ENCODE assay signal across 14 mouse cellular contexts in the genomic region with DNA sequence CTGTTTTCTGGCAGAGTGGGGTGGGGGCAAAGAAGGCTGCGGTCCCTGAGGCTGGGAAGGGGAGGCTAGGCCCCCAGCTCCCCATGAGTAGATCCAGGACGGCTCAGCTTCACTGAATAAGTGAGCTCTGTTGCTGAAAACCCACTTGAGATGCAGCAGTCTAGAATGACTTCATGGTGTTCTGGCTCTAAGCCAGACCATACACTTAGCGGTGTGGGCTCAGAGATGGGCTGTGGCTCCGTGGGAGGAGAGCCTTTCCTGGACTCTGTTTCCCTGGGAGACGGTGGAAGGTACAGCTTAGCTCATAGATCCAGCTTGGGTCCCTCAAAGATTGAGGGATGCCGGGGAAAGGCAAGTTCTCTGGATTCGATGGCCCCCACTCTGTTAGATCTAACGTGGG. TPM values are rescaled to one million over a fixed set of nuclear protein-coding genes. Genes with fewer than 3 reads are reported as not detected.
DNase-seq lines count a peak whose midpoint lies in the region; ATAC-seq and TF ChIP-seq lines count a peak whose summit lies in the region.
"Had no signal": no experiment of that assay in that cellular context is flagged by ENCODE, and none has a peak within 500 bp of the region (broad histone marks: within the 10 kb centered on the region; RNA-seq: fewer than 3 reads in every experiment).

No protein-coding gene starts in this region.

- no peaks in the 10 kb centered on the region for H3K27me3 ChIP-seq in forebrain, postnatal 0 days (ENCODE audit: insufficient read depth, low read length)
- peaks cover 4% of the 10 kb centered on the region; the same call in 1 of the 2 replicates for H3K27me3 ChIP-seq in forebrain, embryonic 16.5 days (replicated peaks; ENCODE audit: control insufficient read depth, insufficient read depth, low read length)

- no peaks in the 10 kb centered on the region for H3K4me1 ChIP-seq in forebrain, postnatal 0 days (ENCODE audit: insufficient read depth)
- H3K4me1 ChIP-seq in forebrain, embryonic 16.5 days (replicated peaks; ENCODE audit: control insufficient read depth, insufficient read depth, low read length) = peaks cover 14% of the 10 kb centered on the region

- WGBS in forebrain, postnatal 0 days = 59% methylated on average over 8 of the region's 8 CpGs
- WGBS in forebrain, embryonic 16.5 days = 55% methylated on average over 8 of the region's 8 CpGs

- TF ChIP-seq CTCF in forebrain, postnatal 0 days (IDR thresholded peaks at IDR 0.05; ENCODE audit: low read depth) = no peak

- H3K4me3 ChIP-seq in forebrain, postnatal 0 days (ENCODE audit: low read depth, low read length) = no peak overlapping the region
- H3K4me3 ChIP-seq in forebrain, embryonic 16.5 days (replicated peaks; ENCODE audit: low read length) = no peak overlapping the region
- H3K4me3 ChIP-seq: liver, embryonic 15.5 days; midbrain, embryonic 12.5 days had no signal

- ATAC-seq in forebrain, postnatal 0 days = no peak
- ATAC-seq in forebrain, embryonic 16.5 days = no peak

- H3K9ac ChIP-seq in forebrain, postnatal 0 days = no peak overlapping the region
- H3K9ac ChIP-seq in forebrain, embryonic 16.5 days (replicated peaks; ENCODE audit: low read depth, low read length) = no peak overlapping the region
- H3K9ac ChIP-seq: liver, embryonic 15.5 days; midbrain, embryonic 12.5 days had no signal

- intact Hi-C loops in left cerebral cortex, postnatal 14 days (cut with DNase I) = no loop called here
- intact Hi-C loops in left cerebral cortex, postnatal 36 days (cut with DNase I) = loop anchor here (1.0 kb wide), 1 partner anchor 16 kb away; no protein-coding TSS in a partner anchor

- H3K27ac ChIP-seq in forebrain, postnatal 0 days (ENCODE audit: low read depth, low read length) = 0 out of 2 replicates have a peak overlapping the region, but pooled peaks have one; percentile 35
- no peak overlapping the region for H3K27ac ChIP-seq in forebrain, embryonic 16.5 days (ENCODE audit: low read length)
- H3K27ac ChIP-seq: liver, embryonic 15.5 days; midbrain, embryonic 12.5 days had no signal

- H3K36me3 ChIP-seq in forebrain, postnatal 0 days (ENCODE audit: insufficient read depth) = peaks cover 64% of the 10 kb centered on the region
- H3K36me3 ChIP-seq in forebrain, embryonic 16.5 days (ENCODE audit: control insufficient read depth, insufficient read depth) = peaks cover 12% of the 10 kb centered on the region
- H3K36me3 ChIP-seq: liver, embryonic 15.5 days had no signal

- H3K4me2 ChIP-seq in forebrain, postnatal 0 days (ENCODE audit: low read depth) = no peak overlapping the region
- no peak overlapping the region for H3K4me2 ChIP-seq in forebrain, embryonic 16.5 days (ENCODE audit: low read length)
- H3K4me2 ChIP-seq: liver, embryonic 15.5 days; midbrain, embryonic 12.5 days had no signal

- no peak for DNase-seq in forebrain, postnatal 0 days
- peak; percentile 76 to 88 for DNase-seq in left cerebral cortex, postnatal 14 days (ENCODE audit: low spot score in 2 of 2)
- no peak for DNase-seq in left cerebral cortex, postnatal 36 days (ENCODE audit: low spot score in 2 of 2)
- DNase-seq in right cerebral cortex, postnatal 10 days (ENCODE audit: low spot score in 2 of 2) = peak; percentile 62 to 83
- DNase-seq in right cerebral cortex, postnatal 4 days = no peak
- peak; percentile 83 for DNase-seq in telencephalon, adult 2 months (ENCODE audit: low read depth, low spot score)
- DNase-seq in heart, adult 9 months (ENCODE audit: low spot score in 2 of 2) = no peak
- DNase-seq: adrenal gland, postnatal 25 days; cerebellum, adult 2 months; kidney, adult 18-20 months; thymus, postnatal 4 days had no signal

- no peaks in the 10 kb centered on the region for H3K9me3 ChIP-seq in forebrain, postnatal 0 days (ENCODE audit: low read length)
- no peaks in the 10 kb centered on the region for H3K9me3 ChIP-seq in forebrain, embryonic 16.5 days (ENCODE audit: control insufficient read depth, low read length)
- H3K9me3 ChIP-seq: liver, embryonic 15.5 days; midbrain, embryonic 12.5 days had no signal

RNA-seq across cellular contexts. Expression of gene Arl5c, which starts 8.2 kb away (rescaled TPM):
- total RNA-seq in forebrain, postnatal 0 days (2014; rRNA removed) = 3.7 and 5.2 TPM in 2 replicates
- 3.0 and 4.2 TPM in 2 replicates for polyA plus RNA-seq in forebrain, postnatal 0 days (2015; fragmentation: Nextera tagmentation; extraction: Ambion mirVana)
- 4.6 and 6.4 TPM in 2 replicates for polyA plus RNA-seq in forebrain, embryonic 16.5 days (2015; fragmentation: Nextera tagmentation; extraction: Ambion mirVana)
- total RNA-seq in left cerebral cortex, postnatal 14 days (2021) = 1 to 10 TPM; 2.2 to 2.3 TPM
- total RNA-seq in left cerebral cortex, postnatal 36 days (2021) = 1 to 10 TPM in 1 of 2 experiments, under 1 TPM in 1; 0.93 to 1.7 TPM

RNA-seq across cellular contexts. Expression of gene Plxdc1, which starts 17.9 kb away (rescaled TPM):
- 0.54 and 1.5 TPM in 2 replicates for total RNA-seq in forebrain, postnatal 0 days (2014; rRNA removed)
- 1.6 and 3.5 TPM in 2 replicates for polyA plus RNA-seq in forebrain, postnatal 0 days (2015; fragmentation: Nextera tagmentation; extraction: Ambion mirVana)
- 0.72 and 0.96 TPM in 2 replicates for polyA plus RNA-seq in forebrain, embryonic 16.5 days (2015; fragmentation: Nextera tagmentation; extraction: Ambion mirVana)
- total RNA-seq in left cerebral cortex, postnatal 14 days (2021) = 10 to 100 TPM in 1 of 2 experiments, 1 to 10 TPM in 1; 9.8 to 14.9 TPM
- total RNA-seq in left cerebral cortex, postnatal 36 days (2021) = 10 to 100 TPM; 26.3 to 39.3 TPM

RNA-seq across cellular contexts. Expression of gene Cacnb1, which starts 18.7 kb away (rescaled TPM):
- total RNA-seq in forebrain, postnatal 0 days (2014; rRNA removed) = 64.1 and 76.4 TPM in 2 replicates
- 49.4 and 57.2 TPM in 2 replicates for polyA plus RNA-seq in forebrain, postnatal 0 days (2015; fragmentation: Nextera tagmentation; extraction: Ambion mirVana)
- polyA plus RNA-seq in forebrain, embryonic 16.5 days (2015; fragmentation: Nextera tagmentation; extraction: Ambion mirVana) = 39.0 and 52.1 TPM in 2 replicates
- total RNA-seq in left cerebral cortex, postnatal 14 days (2021) = 100 to 1,000 TPM; 150 TPM
- 100 to 1,000 TPM; 149 to 163 TPM for total RNA-seq in left cerebral cortex, postnatal 36 days (2021)

RNA-seq across cellular contexts. Expression of gene Rpl19, which starts 22.3 kb away (rescaled TPM):
- total RNA-seq in forebrain, postnatal 0 days (2014; rRNA removed) = 793 and 1,371 TPM in 2 replicates
- 687 and 897 TPM in 2 replicates for polyA plus RNA-seq in forebrain, postnatal 0 days (2015; fragmentation: Nextera tagmentation; extraction: Ambion mirVana)
- 652 and 659 TPM in 2 replicates for polyA plus RNA-seq in forebrain, embryonic 16.5 days (2015; fragmentation: Nextera tagmentation; extraction: Ambion mirVana)
- 100 to 1,000 TPM; 536 to 545 TPM for total RNA-seq in left cerebral cortex, postnatal 14 days (2021)
- total RNA-seq in left cerebral cortex, postnatal 36 days (2021) = 100 to 1,000 TPM; 524 to 620 TPM

RNA-seq across cellular contexts. Expression of gene Stac2, which starts 49.1 kb away (rescaled TPM):
- 2.8 and 3.8 TPM in 2 replicates for total RNA-seq in forebrain, postnatal 0 days (2014; rRNA removed)
- polyA plus RNA-seq in forebrain, postnatal 0 days (2015; fragmentation: Nextera tagmentation; extraction: Ambion mirVana) = 2.0 and 2.1 TPM in 2 replicates
- 3.4 and 5.4 TPM in 2 replicates for polyA plus RNA-seq in forebrain, embryonic 16.5 days (2015; fragmentation: Nextera tagmentation; extraction: Ambion mirVana)
- total RNA-seq in left cerebral cortex, postnatal 14 days (2021) = 10 to 100 TPM; 27.7 to 28.0 TPM
- 100 to 1,000 TPM in 1 of 2 experiments, 10 to 100 TPM in 1; 69.6 to 102 TPM for total RNA-seq in left cerebral cortex, postnatal 36 days (2021)

Comparison
In these comparisons a context has a peak if more than half of its experiments do, and no peak if none do; other contexts are left out.
1. DNase-seq: peak in left cerebral cortex, postnatal 14 days (2 of 2), right cerebral cortex, postnatal 10 days (2 of 2) and telencephalon, adult 2 months (single experiment); none in forebrain, postnatal 0 days (single experiment), left cerebral cortex, postnatal 36 days (0 of 2), right cerebral cortex, postnatal 4 days (single experiment) and heart, adult 9 months (0 of 2).